Mouse (Mus musculus) left cerebral cortex, adult 2 months (tissue): Measurements from ENCODE around the gene Sesn1. TPM values are rescaled to one million over a fixed set of nuclear protein-coding genes. Genes with fewer than 3 reads are reported as not detected.
"Not testable (repeated sequence)": the region's sequence is repeated elsewhere in the genome, so short reads cannot be mapped to it uniquely, and the experiment has no call there.

Experiments
- DNase-seq, 2 experiments: peaks; one replicate each; pipeline ENCODE4 v3.0.0; 2021 to 2022; ENCODE audit warnings: low spot score in 2 of 2, mixed read lengths in 1 of 2; ENCODE audit errors: extremely low spot score in 1 of 2
- H3K27ac ChIP-seq: fragments of 200-600 bp; 2 replicates; pipeline ENCODE4 v1.8.1; 2022
- H3K4me3 ChIP-seq: fragments of 200-600 bp; 2 replicates; pipeline ENCODE4 v1.8.1; 2022
- CTCF ChIP-seq: fragments of 200-600 bp; IDR thresholded peaks from 2 replicates; pipeline ENCODE4 v1.8.1; 2022; ENCODE audit warnings: antibody characterized with exemption, mild to moderate bottlenecking, moderate library complexity
- intact Hi-C: fragments of 180-260 bp; cut with DNase I; formaldehyde crosslinking; loops from one replicate; pipeline ENCODE4 v1.15.1; 2025
- total RNA-seq, 2 experiments: library from RNA; stranded (reverse); gene quantifications; 2 replicates each; pipeline ENCODE4 v1.2.3; 2021

The Sesn1 gene
- total RNA-seq, 2 experiments from 2014 or later, result 50.7 to 51.4 TPM

GRCm38 (mm10) chr10:41809080-41809770, 510 bp upstream of the Sesn1 start:
- intact Hi-C loops, result loop anchor here (1.0 kb wide), 1 partner anchor 468 kb away; no protein-coding TSS in a partner anchor
- Histone ChIP-seq H3K4me3 (peak overlapping the region; percentile 87), H3K27ac (peak overlapping the region; percentile 96)
- DNase-seq, result peak; percentile 83 to 86
- TF ChIP-seq CTCF, result no peak

GRCm38 (mm10) chr10:41810564-41811455, 1.1 kb downstream of the Sesn1 start:
- intact Hi-C loops, result loop anchor here (5.0 to 10.0 kb wide), 2 partner anchors 289 to 954 kb away; partner anchors contain the start of gene Sec63
- DNase-seq, result no peak
- Histone ChIP-seq H3K27ac (peak overlapping the region; percentile 96), H3K4me3 (peak overlapping the region; percentile 87)
- TF ChIP-seq CTCF, result no peak; the same call in 1 of the 2 replicates

- intact Hi-C loops, result loop anchor here (5.0 to 10.0 kb wide), 2 partner anchors 290 to 952 kb away; partner anchors contain the start of gene Sec63
- no peak for TF ChIP-seq CTCF
- H3K27ac ChIP-seq, result no peak overlapping the region
- H3K4me3 ChIP-seq, result peak overlapping the region; percentile 87
- DNase-seq, result no peak
Observed at GRCm38 (mm10) chr10:41812566-41812965, 2.8 kb downstream of the Sesn1 start.

GRCm38 (mm10) chr10:41814305-41814853, 4.6 kb downstream of the Sesn1 start:
- intact Hi-C loops, result loop anchor here (5.0 to 10.0 kb wide), 2 partner anchors 292 to 950 kb away; partner anchors contain the start of gene Sec63
- no peak for TF ChIP-seq CTCF
- Histone ChIP-seq H3K4me3 (no peak overlapping the region), H3K27ac (no peak overlapping the region)
- no peak for DNase-seq

- Histone ChIP-seq H3K27ac (no peak overlapping the region), H3K4me3 (no peak overlapping the region)
- DNase-seq, result no peak
- intact Hi-C loops, result loop anchor here (10.0 kb wide), 1 partner anchor 948 kb away; the partner anchor contains the start of gene Sec63
- no peak for TF ChIP-seq CTCF
Observed at GRCm38 (mm10) chr10:41816516-41816915, 6.8 kb downstream of the Sesn1 start.

GRCm38 (mm10) chr10:41818036-41818732, 8.4 kb downstream of the Sesn1 start:
- Histone ChIP-seq H3K27ac (no peak overlapping the region), H3K4me3 (no peak overlapping the region)
- DNase-seq, result no peak
- no peak for TF ChIP-seq CTCF
- intact Hi-C loops, result loop anchor here (10.0 kb wide), 1 partner anchor 947 kb away; the partner anchor contains the start of gene Sec63

- not testable (repeated sequence) for H3K27ac ChIP-seq, H3K4me3 ChIP-seq, DNase-seq
- intact Hi-C loops, result loop anchor here (10.0 kb wide), 1 partner anchor 946 kb away; the partner anchor contains the start of gene Sec63
Observed at GRCm38 (mm10) chr10:41818733-41819070, 9.0 kb downstream of the Sesn1 start.

- no peak for DNase-seq
- intact Hi-C loops, result loop anchor here (10.0 kb wide), 1 partner anchor 945 kb away; the partner anchor contains the start of gene Sec63
- H3K4me3 ChIP-seq, result no peak overlapping the region
- no peak for TF ChIP-seq CTCF
- H3K27ac ChIP-seq, result no peak overlapping the region
Observed at GRCm38 (mm10) chr10:41819307-41819706, 9.6 kb downstream of the Sesn1 start.

- H3K4me3 ChIP-seq, result no peak overlapping the region
- intact Hi-C loops, result no loop called here
- no peak for DNase-seq
- TF ChIP-seq CTCF, result no peak
- no peak overlapping the region for H3K27ac ChIP-seq
Observed at GRCm38 (mm10) chr10:41820401-41820800, 10.7 kb downstream of the Sesn1 start.

- no peak overlapping the region for H3K27ac ChIP-seq
- intact Hi-C loops, result no loop called here
- DNase-seq, result no peak
- TF ChIP-seq CTCF, result no peak
- H3K4me3 ChIP-seq, result no peak overlapping the region
Observed at GRCm38 (mm10) chr10:41821171-41821570, 11.4 kb downstream of the Sesn1 start.
